Mouse (Mus musculus) kidney, adult 2 months (tissue): ENCODE results near the gene Vwa8.

Experiments
- CTCF ChIP-seq: fragments of 200-500 bp; conservative IDR thresholded peaks from 2 replicates; pipeline ENCODE4 v1.5.1; 2011; ENCODE audit warnings: low read depth, mild to moderate bottlenecking, control low read depth, low read length, moderate library complexity, mixed read lengths; ENCODE audit not compliant: insufficient read depth, insufficient read length
- POLR2A ChIP-seq: fragments of 200-500 bp; IDR thresholded peaks from one replicate; pipeline ENCODE4 v1.6.1; 2011; ENCODE audit warnings: low read depth, low read length, control low read depth

- TF ChIP-seq POLR2A (no peak), CTCF (no peak)
Observed at GRCm38 (mm10) chr14:79200892-79201285, 352.0 kb downstream of the Vwa8 start.
